Mouse (Mus musculus) adrenal gland, postnatal 14 days (tissue): Measurements from ENCODE around the gene Thbs3. TPM values are rescaled to one million over a fixed set of nuclear protein-coding genes. Genes with fewer than 3 reads are reported as not detected.

ENCODE experiments used
- DNase-seq: peaks from one replicate; pipeline ENCODE4 v3.0.0; 2021; ENCODE audit warnings: mixed read lengths
- long read RNA-seq, 2 experiments: library from polyadenylated mRNA; stranded (forward); transcript quantifications; one replicate each; pipeline ENCODE4 v2.0.0; 2021
- total RNA-seq: library from RNA; stranded (reverse); gene quantifications from 2 replicates; pipeline ENCODE4 v1.2.3, GENCODE M21; 2021

The Thbs3 gene
- 9.0 and 12.7 TPM in 2 replicates for total RNA-seq
- long read RNA-seq, experiment 1, partial matches to known transcripts: 0 of 6 reads
- long read RNA-seq, experiment 1, other reads (novel, unspliced or antisense): 3 of 6 reads
- long read RNA-seq, experiment 2, partial matches to known transcripts: 1 of 6 reads
- long read RNA-seq, experiment 2, other reads (novel, unspliced or antisense): 1 of 6 reads

GRCm38 (mm10) chr3:89214681-89215411 lies at the start of gene Thbs3:
Thbs3 (plus strand) TSS chr3:89215180.
- no peak for DNase-seq

DNA sequence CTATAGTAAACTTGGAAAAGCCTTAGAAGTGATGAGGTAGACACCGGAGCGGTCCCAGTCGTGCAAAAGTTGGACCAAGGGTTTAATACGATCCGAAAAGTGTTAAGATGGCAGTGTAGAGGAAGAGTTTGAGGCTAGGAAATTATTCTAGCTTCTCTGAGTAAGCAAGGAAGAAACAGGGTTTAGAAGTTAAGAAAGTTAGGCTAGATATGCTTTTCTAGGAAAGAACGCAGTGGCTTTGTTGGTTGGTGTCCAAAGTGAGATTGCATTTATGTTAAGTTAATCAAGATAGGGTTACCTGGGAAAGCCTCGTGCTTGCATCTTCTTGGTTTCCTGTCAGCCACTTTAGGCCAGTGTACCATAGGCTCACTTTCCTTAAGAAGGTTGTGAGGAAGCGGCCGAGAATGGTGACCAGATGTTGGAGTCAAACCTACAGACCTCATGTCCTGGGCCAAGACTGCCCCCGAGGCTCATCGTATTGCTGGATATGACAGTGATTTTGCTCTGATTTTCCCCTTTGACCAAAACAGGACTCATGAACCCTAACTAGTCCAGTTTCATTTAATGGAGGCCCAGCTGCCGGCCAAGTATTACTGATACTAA lies 49.6 kb upstream of the Thbs3 start:
- DNase-seq: no peak

GRCm38 (mm10) chr3:89166945-89167344 lies 48.0 kb upstream of the Thbs3 start:
- no peak for DNase-seq

DNA sequence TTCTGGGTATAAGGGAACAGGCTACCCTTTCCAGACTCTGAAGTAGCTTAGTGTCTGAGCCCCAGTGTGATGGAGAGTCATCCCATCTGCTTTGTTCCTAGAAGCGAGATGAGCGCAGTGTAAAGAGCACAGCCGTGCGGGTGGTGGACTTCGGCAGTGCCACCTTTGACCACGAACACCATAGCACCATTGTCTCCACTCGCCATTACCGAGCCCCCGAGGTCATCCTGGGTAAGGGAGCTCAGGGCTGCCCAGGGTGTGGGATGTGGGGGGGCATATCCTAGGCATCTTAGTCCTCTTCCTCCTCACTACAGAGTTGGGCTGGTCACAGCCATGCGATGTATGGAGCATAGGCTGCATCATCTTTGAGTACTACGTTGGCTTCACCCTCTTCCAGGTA lies 40.1 kb upstream of the Thbs3 start:
- no peak for DNase-seq

GRCm38 (mm10) chr3:89175544-89175943 lies 39.4 kb upstream of the Thbs3 start:
- no peak for DNase-seq

DNA sequence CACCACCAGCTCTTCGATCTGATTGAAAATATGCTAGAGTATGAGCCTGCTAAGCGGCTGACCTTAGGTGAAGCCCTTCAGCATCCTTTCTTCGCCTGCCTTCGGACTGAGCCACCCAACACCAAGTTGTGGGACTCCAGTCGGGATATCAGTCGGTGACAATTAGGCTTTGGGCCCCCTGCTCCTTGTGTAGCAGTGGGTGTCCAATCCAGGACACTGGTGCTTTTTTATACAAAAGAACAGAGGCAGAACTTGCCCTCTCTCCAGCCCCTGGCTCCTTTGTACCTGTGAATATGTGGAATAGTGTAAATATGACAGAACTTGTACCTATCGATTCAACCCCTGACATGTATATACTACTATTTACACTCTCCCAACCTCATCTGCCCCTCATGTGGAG lies 38.6 kb upstream of the Thbs3 start:
- DNase-seq: no peak

DNA sequence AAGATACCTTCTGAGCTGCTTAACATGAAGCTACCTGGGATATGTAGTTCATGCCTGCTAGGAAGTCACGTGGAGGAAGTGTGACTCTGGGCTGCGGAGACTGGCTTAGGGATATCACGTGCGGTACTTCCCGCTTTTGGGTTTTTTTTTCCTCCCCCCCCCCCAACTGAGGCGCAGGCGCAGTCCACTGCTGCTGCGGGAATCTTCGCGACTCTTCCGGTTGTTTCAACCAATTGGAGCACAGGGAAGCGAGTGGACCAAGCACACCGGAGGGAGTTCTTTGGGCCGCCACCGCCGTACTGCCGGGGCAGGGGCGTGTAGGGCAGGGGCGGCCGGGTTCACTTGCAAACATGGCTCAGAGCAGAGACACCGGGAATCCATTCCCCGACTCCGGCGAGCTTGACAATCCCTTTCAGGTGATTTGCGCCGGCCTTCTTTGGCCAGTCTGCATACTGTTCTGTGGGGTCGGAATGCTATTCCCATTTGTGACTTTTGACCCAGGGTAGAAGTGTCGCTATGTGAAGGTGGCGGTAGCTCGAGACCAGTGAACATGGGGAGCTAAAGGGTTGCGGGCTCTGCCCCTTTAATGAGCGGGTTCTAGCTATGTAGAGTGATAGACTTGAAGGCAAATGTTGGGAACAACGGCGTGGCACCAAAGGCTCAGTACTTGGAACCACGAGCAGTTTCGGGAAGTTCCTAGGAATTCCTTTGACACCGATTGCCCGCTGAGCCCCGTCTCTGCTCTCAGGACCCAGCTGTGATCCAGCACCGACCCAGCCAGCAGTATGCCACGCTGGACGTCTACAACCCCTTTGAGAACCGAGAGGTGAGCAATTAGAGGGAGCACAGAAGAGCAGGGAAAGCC lies 37.5 kb upstream of the Thbs3 start, which contains the start of gene Scamp3:
Scamp3 (plus strand) TSS at position 232 of the 865 bp plus-strand sequence.
- DNase-seq: peak; percentile 92

DNA sequence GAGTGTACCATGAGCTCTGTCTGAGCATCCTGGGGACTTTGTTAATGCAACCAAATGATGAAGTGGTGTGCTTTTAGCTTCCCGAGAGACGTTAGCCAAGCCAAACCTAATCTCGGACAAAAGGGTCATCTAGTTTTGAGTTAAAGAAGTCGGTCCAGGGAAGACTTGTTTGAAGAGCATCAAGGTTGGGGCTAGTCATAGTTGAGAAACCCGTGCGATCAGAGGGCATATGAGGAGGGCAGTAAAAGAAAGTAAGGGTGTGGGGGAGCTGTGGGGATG lies 36.9 kb upstream of the Thbs3 start:
- no peak for DNase-seq

DNA sequence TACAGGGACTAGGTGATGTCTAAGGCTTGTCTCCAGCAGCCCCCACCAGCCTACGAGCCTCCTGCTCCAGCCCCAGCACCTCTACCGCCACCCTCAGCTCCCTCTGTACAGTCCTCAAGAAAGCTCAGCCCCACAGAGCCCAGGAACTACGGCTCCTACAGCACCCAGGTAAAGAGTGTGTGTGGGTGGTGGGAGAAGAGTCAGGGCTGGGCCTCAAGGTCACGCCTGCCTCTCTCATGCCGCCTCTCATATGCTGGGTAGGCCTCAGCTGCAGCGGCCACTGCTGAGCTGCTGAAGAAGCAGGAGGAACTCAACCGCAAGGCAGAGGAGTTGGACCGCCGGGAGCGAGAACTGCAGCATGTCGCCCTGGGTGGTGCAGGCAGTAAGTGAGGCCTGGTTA lies 35.9 kb upstream of the Thbs3 start:
- no peak for DNase-seq

DNA sequence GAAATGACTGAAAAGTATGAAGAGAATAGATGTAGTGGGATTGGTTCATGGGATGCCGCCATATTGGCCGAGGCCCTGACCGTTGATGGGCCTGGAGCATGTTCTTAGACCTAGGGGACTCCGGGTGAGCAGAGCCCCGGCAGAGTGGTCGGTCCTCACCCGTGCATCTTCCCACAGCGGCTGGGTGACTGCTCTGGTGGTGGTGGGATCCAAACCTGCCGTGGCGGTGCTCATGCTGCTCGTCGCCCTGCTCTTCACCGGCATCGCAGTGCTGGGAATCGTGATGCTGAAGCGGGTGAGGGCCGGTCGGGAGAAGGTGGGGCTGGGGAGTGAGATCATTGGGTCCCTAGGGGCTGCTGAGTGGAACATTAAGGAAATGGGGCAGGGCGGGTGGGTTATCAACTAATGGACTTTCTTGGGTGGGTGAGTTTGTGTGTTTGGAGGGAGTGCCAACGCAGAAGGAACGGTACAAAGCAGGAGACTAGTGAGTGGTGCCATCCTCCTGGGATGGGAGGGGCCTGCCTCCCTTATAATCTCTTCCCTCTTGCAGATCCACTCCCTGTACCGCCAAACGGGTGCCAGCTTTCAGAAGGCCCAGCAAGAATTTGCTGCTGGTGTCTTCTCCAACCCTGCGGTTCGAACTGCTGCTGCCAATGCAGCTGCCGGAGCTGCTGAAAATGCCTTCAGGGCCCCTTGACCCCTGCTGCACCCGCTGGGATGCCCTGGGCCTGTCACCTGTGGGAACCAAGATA lies 33.1 kb upstream of the Thbs3 start:
- no peak for DNase-seq

GRCm38 (mm10) chr3:89182531-89183057 lies 32.4 kb upstream of the Thbs3 start:
- DNase-seq: no peak

DNA sequence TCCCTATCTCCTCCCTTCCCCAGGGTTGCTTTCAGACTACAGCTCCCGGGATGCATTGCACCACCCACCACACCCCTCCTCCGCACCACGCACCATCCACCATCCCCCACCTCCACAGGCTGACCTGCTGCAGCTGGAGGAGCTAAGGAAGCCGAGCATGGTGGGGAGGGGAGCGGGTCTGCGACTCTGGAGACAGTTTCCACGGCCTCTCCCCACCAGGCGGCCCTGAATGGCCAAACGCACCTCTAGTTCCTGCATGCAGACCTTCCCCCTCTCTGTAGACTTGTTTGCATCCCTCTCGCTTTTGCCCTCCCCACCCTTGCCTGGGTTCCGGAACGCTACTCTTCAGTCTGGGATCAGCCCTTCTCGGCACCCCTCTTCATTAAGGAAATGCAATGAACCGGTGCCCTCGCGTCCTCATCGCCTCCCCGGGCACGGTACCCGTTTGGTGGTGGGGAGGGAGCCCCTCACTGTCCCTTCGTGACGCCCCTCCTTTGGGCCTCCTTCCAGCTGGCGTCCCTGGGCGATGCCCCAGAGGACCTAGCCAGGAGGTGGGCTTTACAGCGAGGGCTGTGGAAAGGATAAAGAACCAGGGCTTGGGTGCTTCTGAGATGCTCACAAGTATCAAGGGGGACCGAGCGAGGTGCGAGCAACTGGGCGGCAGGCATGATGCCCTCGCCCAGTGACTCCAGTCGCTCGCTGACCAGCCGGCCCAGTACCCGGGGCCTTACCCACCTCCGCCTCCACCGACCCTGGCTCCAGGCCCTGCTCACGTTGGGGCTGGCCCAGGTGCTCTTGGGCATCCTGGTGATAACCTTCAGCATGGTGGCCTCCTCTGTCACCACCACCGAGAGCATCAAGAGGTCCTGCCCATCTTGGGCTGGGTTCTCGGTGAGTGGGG lies 31.7 kb upstream of the Thbs3 start, which contains the start of gene Fam189b:
Fam189b (plus strand) TSS at position 86 of the 901 bp plus-strand sequence.
- peak; percentile 93 for DNase-seq

DNA sequence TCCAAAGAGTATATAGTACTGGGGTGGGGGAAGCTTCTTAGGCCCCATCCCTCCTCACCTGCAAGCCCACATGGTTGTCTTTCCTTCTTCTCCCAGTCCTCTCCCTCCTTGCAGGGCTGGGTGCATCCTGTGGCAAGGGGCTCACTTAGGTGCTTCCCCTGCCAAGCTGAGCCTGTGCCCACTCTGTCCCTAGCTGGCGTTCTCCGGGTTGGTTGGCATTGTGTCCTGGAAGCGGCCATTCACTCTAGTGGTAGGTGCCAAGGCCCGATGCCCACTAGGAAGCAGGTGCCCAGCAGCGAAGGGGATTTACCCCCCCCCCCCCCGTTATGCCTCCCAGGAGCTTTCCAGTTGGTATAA lies 31.0 kb upstream of the Thbs3 start:
- DNase-seq: no peak

DNA sequence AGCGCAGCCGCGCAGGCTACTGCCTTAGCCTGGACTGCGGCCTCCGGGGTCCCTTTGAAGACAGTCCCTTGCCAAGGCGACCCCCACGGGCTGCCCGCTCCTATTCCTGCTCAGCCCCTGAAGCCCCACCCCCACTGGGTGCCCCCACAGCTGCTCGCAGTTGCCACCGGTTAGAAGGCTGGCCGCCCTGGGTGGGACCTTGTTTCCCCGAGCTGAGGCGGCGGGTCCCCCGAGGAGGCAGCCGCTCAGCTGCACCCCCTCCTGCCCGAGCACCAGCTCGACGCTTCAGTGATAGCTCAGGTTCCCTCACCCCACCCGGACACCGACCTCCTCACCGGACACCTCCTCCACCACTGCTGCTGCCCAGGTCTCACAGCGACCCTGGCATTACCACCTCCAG lies 27.8 kb upstream of the Thbs3 start:
- no peak for DNase-seq

GRCm38 (mm10) chr3:89187690-89188477 lies 27.1 kb upstream of the Thbs3 start:
- no peak for DNase-seq

- DNase-seq: no peak
Observed at GRCm38 (mm10) chr3:89188478-89188875, 26.5 kb upstream of the Thbs3 start.

DNA sequence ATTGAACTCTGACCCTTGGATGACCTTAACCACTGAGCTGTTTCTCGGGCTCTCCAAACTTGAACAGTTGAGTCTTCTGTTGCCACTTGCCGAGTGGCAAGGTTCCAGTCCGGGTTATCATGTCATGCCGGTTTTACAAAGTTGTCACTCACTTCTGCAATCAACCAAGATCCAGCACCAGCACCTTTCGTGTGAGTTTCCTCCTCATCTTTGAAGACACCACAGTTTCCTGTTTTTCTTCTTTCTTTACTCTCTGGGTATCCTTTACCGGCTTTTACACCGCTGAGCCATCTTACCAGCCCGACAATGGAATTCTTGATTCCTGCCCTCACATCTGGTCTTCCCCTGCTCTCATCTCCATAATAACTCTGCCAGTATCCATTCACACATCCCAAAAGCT lies 24.5 kb upstream of the Thbs3 start:
- DNase-seq: no peak

- no peak for DNase-seq
Observed at GRCm38 (mm10) chr3:89193351-89193750, 21.6 kb upstream of the Thbs3 start.

- DNase-seq: no peak
Observed at GRCm38 (mm10) chr3:89193853-89194252, 21.1 kb upstream of the Thbs3 start.
